Mouse (Mus musculus) hindbrain, postnatal 0 days (tissue): ENCODE results near the gene Taar6. TPM values are rescaled to one million over a fixed set of nuclear protein-coding genes. Genes with fewer than 3 reads are reported as not detected.

Source experiments
- ATAC-seq: fragments of 200-750 bp; cut with Nextera tagmentation; 2 replicates; pipeline ENCODE4 v1.8.0; 2017; ENCODE audit warnings: mild to moderate bottlenecking, moderate TSS enrichment, moderate library complexity
- DNase-seq: peaks from one replicate; pipeline ENCODE4 v3.0.0-alpha.2; 2015; ENCODE audit warnings: low spot score
- H3K27ac ChIP-seq: fragments of 300-500 bp; sonication (generic); 2 replicates; pipeline ENCODE4 v1.5.1; 2014; ENCODE audit warnings: mild to moderate bottlenecking
- H3K27me3 ChIP-seq: fragments of 300-500 bp; sonication (generic); 2 replicates; pipeline ENCODE4 v1.6.1; 2014; ENCODE audit warnings: low read length, mixed read lengths; ENCODE audit not compliant: insufficient read depth
- H3K36me3 ChIP-seq: fragments of 300-500 bp; sonication (generic); 2 replicates; pipeline ENCODE4 v1.6.1; 2014; ENCODE audit warnings: low read length, mixed read lengths; ENCODE audit not compliant: insufficient read depth
- H3K4me1 ChIP-seq: fragments of 300-500 bp; sonication (generic); 2 replicates; pipeline ENCODE4 v1.6.1; 2014; ENCODE audit warnings: antibody characterized with exemption, low read length, mixed read lengths; ENCODE audit not compliant: insufficient read depth
- H3K4me2 ChIP-seq: fragments of 300-500 bp; sonication (generic); 2 replicates; pipeline ENCODE4 v1.6.1; 2014; ENCODE audit warnings: low read depth, mild to moderate bottlenecking, low read length, moderate library complexity, mixed read lengths
- H3K4me3 ChIP-seq: fragments of 300-500 bp; sonication (generic); 2 replicates; pipeline ENCODE4 v1.5.1; 2014; ENCODE audit warnings: low read length
- H3K9ac ChIP-seq: fragments of 300-500 bp; sonication (generic); replicated peaks from 2 replicates; pipeline ENCODE4 v1.6.1; 2014; ENCODE audit warnings: mild to moderate bottlenecking, low read length, moderate library complexity, mixed read lengths
- H3K9me3 ChIP-seq: fragments of 300-500 bp; sonication (generic); 2 replicates; pipeline ENCODE4 v1.6.1; 2016; ENCODE audit warnings: low read length, mixed read lengths
- CTCF ChIP-seq: IDR thresholded peaks from 2 replicates; pipeline ENCODE4 v1.5.1; 2016; ENCODE audit warnings: antibody characterized with exemption, control low read depth, low read depth
- WGBS: fragments of 180-500 bp; shearing (Covaris S2); extraction: QIAGEN DNeasy Blood & Tissue Kit; methylation state at CpG from one replicate; pipeline ENCODE4 v1.1.7; 2014; 5-methylcytosine and 5-hydroxymethylcytosine counted together
- polyA plus RNA-seq: library from polyadenylated mRNA; unstranded; fragments of >200 nt; fragmentation: Nextera tagmentation; extraction: Ambion mirVana; gene quantifications from 2 replicates; pipeline ENCODE4 v1.2.1, GENCODE M21; 2015
- total RNA-seq: library from RNA; depleted of rRNA; stranded (reverse); fragments of >200 nt; gene quantifications from 2 replicates; pipeline ENCODE4 v1.2.3, GENCODE M21; 2014

Gene Taar6
- total and polyA plus RNA-seq, 2 experiments from 2014 or later, result not detected

DNA sequence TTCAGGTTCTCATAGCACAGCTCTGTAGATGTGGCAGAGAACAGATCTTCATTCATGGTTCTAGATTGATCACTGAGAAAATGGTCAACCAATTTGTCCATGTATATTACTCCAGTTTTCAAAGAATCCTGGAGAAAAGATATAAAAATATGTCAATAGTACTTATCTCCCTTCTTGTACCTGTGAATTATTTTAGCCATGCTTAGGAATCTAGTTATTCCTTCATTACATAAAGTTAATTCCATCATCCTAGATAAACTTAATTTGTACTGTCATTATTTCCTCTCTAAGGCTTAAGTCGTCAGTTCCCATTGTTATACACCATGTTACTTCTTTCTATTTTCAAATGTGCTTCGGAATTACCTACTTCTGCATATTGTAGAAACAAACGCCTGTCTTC is 7.9 kb upstream of the Taar6 start, which contains the start of gene Taar7a:
Gene Taar7a (minus strand): TSS at position 101 of the 400 bp plus-strand sequence.
- H3K27me3 ChIP-seq, result no peaks in the 10 kb centered on the region
- no peak within 1 kb of the TSS for H3K4me3 ChIP-seq
- no peaks in the 10 kb centered on the region for H3K36me3 ChIP-seq
- H3K27ac ChIP-seq, result no peak within 1 kb of the TSS
- no peak for TF ChIP-seq CTCF
- 86% methylated on average over 3 of the region's 3 CpGs for WGBS
- no peak for ATAC-seq
- no peaks in the 10 kb centered on the region for H3K4me1 ChIP-seq
- H3K9ac ChIP-seq, result no peak within 1 kb of the TSS
- no peak for DNase-seq
- H3K4me2 ChIP-seq, result no peak within 1 kb of the TSS
- no peaks in the 10 kb centered on the region for H3K9me3 ChIP-seq

DNA sequence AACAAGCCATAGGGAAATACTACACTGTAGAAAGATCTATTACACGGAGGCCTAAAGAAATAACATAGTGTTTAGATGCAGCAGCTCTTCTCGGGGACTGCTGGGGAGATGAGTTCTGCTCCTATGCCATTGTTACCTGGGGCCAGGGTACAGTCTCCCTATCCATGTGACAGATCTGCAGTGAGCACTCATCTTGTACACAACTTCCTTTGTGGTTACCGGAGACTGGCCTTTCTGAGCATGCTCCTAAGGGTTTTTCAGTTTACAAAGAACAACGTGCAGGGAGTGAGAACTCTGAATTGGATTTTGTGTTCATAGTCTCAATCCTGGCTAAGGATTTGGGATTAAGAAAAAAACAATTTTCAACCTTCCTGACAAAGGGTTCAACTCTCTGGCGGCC is 973 bp upstream of the Taar6 start:
- Histone ChIP-seq H3K4me2 (no peak overlapping the region), H3K36me3 (no peaks in the 10 kb centered on the region), H3K27me3 (no peaks in the 10 kb centered on the region), H3K9me3 (no peaks in the 10 kb centered on the region), H3K4me1 (no peaks in the 10 kb centered on the region), H3K27ac (no peak overlapping the region), H3K4me3 (no peak overlapping the region), H3K9ac (no peak overlapping the region)
- DNase-seq, result no peak
- no peak for ATAC-seq
- no peak for TF ChIP-seq CTCF
- whole genome bisulfite sequencing, result 78% methylated on average over 5 of the region's 5 CpGs

- ATAC-seq (peak; percentile 89), DNase-seq (peak; percentile 84)
- no peak overlapping the region for H3K27ac ChIP-seq
- peak; percentile 87 for TF ChIP-seq CTCF
- H3K9me3 ChIP-seq, result no peaks in the 10 kb centered on the region
- H3K36me3 ChIP-seq, result no peaks in the 10 kb centered on the region
- H3K4me3 ChIP-seq, result no peak overlapping the region
- H3K27me3 ChIP-seq, result no peaks in the 10 kb centered on the region
- no peak overlapping the region for H3K4me2 ChIP-seq
- H3K9ac ChIP-seq, result no peak overlapping the region
- H3K4me1 ChIP-seq, result no peaks in the 10 kb centered on the region
- 41% methylated on average over 16 of the region's 16 CpGs for WGBS
These were observed 6.3 kb downstream of the Taar6 start for GRCm38 (mm10) chr10:23978901-23979705.

GRCm38 (mm10) chr10:23977958-23978357 is 7.5 kb downstream of the Taar6 start:
- ATAC-seq (no peak), DNase-seq (no peak)
- Histone ChIP-seq H3K4me2 (no peak overlapping the region), H3K4me1 (no peaks in the 10 kb centered on the region), H3K9ac (no peak overlapping the region), H3K27me3 (no peaks in the 10 kb centered on the region), H3K27ac (no peak overlapping the region), H3K9me3 (no peaks in the 10 kb centered on the region), H3K36me3 (no peaks in the 10 kb centered on the region), H3K4me3 (no peak overlapping the region)
- 40% methylated on average over 4 of the region's 4 CpGs for WGBS
- TF ChIP-seq CTCF, result no peak

DNA sequence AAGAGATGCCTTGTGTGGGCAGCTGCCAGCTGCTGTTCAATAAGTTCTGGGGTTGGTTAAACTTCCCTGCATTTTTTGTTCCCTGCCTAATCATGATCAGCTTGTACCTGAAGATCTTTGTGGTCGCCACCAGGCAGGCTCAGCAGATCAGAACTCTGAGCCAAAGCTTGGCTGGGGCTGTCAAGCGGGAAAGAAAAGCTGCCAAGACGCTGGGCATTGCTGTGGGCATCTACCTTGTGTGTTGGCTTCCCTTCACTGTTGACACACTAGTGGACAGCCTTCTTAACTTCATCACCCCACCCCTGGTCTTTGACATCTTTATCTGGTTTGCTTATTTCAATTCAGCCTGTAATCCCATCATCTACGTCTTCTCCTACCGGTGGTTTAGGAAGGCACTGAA is 14.2 kb downstream of the Taar6 start:
- Histone ChIP-seq H3K4me2 (no peak overlapping the region), H3K27ac (no peak overlapping the region), H3K27me3 (no peaks in the 10 kb centered on the region), H3K4me3 (no peak overlapping the region), H3K9ac (no peak overlapping the region), H3K36me3 (no peaks in the 10 kb centered on the region), H3K4me1 (no peaks in the 10 kb centered on the region), H3K9me3 (no peaks in the 10 kb centered on the region)
- DNase-seq, result no peak
- 76% methylated on average over 5 of the region's 5 CpGs for WGBS
- no peak for TF ChIP-seq CTCF
- ATAC-seq, result no peak

DNA sequence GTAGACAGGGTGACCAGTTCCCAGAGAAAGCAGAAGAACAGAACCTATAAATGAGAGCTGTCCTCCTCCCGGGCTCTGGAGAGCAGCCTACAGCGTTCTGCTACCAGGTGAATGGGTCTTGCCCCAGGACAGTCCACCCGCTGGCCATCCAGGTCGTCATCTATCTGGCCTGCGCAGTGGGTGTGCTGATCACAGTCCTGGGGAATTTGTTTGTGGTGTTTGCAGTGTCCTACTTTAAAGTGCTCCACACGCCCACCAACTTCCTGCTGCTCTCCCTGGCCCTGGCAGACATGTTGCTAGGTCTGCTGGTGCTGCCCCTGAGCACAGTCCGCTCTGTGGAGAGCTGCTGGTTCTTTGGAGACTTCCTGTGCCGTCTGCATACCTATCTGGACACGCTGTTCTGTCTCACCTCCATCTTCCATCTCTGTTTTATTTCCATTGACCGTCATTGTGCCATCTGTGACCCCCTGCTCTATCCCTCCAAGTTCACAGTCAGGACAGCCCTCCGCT is 14.7 kb downstream of the Taar6 start, which contains the start of gene Taar5:
Gene Taar5 (plus strand): TSS at position 51 of the 510 bp plus-strand sequence.
- H3K4me2 ChIP-seq, result no peak within 1 kb of the TSS
- H3K36me3 ChIP-seq, result no peaks in the 10 kb centered on the region
- no peak for TF ChIP-seq CTCF
- no peak within 1 kb of the TSS for H3K27ac ChIP-seq
- H3K27me3 ChIP-seq, result no peaks in the 10 kb centered on the region
- no peaks in the 10 kb centered on the region for H3K9me3 ChIP-seq
- no peak within 1 kb of the TSS for H3K4me3 ChIP-seq
- H3K9ac ChIP-seq, result no peak within 1 kb of the TSS
- no peak for DNase-seq
- WGBS, result 90% methylated on average over 11 of the region's 11 CpGs
- no peaks in the 10 kb centered on the region for H3K4me1 ChIP-seq
- no peak for ATAC-seq

GRCm38 (mm10) chr10:23964921-23965610 is 20.4 kb downstream of the Taar6 start:
- Histone ChIP-seq H3K4me2 (no peak overlapping the region), H3K27ac (no peak overlapping the region), H3K9me3 (no peaks in the 10 kb centered on the region), H3K9ac (no peak overlapping the region), H3K27me3 (no peaks in the 10 kb centered on the region), H3K4me3 (no peak overlapping the region), H3K4me1 (no peaks in the 10 kb centered on the region), H3K36me3 (no peaks in the 10 kb centered on the region)
- no peak for TF ChIP-seq CTCF
- WGBS, result 88% methylated on average over 6 of the region's 6 CpGs
- no peak for ATAC-seq
- DNase-seq, result no peak
